Mouse (Mus musculus): ENCODE data around the gene Slc9a9. TPM values are rescaled to one million over a fixed set of nuclear protein-coding genes. Genes with fewer than 3 reads are reported as not detected.

Slc9a9 gene
- polyA plus RNA-seq, 1 experiment from 2014 or later: 5.1 TPM

DNA sequence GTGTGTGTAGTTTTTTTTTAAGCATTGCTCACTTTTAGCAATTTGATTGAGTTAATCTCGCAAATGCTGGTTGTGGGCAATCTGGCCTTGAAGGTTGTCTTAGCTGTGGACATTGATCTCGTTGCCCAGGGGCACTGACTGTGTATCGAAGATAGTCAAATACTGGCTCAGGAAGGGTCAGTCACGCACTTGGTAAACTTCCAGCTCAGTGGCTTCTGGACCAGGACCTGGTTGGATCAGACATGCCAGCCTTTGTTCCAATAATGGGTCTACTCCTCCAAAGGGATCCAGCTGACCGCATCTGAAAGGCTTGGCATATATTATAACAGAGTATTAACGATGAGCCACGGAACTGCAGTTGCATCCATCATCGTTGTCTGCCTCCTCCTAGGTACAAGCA is 489.2 kb downstream of the Slc9a9 start:
- Histone ChIP-seq H3K4me2 (no peak overlapping the region), H3K4me1 (replicated peaks) (peaks cover 5% of the 10 kb centered on the region), H3K4me3 (no peak overlapping the region), H3K27me3 (no peaks in the 10 kb centered on the region), H3K9me3 (no peaks in the 10 kb centered on the region), H3K27ac (replicated peaks) (no peak overlapping the region), H3K9ac (no peak overlapping the region), H3K36me3 (no peaks in the 10 kb centered on the region)
- 71% methylated on average over 8 of the region's 8 CpGs for WGBS
- ATAC-seq (ENCODE audit: low FRiP score, low read depth): no peak

DNA sequence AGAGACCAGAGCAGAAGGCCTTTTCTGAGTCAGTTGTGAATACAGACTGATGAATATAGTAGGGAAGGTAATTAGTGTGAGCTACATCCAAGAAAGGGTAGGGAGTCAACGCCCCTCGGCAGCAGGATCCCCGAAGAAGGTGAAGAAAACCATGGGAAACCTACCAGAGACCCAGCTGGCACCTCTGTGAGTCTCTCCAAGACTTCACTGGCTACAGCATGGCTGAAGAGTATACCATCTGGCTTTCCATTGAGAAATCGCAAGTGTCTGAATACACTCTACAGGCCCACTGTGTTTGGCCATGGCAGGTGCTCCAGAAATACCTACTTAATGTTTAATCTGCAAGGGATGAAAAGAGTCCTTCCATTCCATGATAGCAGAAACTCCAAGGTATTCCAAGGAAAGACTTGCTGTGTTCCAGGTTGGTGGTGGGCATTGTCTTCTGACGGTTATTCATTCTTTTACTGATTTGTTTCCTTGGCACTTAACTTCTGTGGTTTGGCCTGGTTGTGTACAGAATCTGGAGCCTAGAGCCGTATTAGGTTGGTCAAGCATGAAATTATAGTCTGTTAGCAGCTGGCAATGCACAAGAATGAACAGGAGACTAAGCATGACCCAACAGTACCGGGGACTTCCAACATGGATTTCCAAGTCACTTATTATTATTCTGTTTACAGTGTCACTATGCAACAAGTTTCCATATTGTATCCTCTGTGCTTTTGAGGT is 491.0 kb downstream of the Slc9a9 start:
- no peak overlapping the region for H3K27ac ChIP-seq (replicated peaks)
- no peak overlapping the region for H3K4me2 ChIP-seq
- 0 out of 2 replicates have a peak, but pooled peaks have one; percentile 66 for ATAC-seq (ENCODE audit: low FRiP score, low read depth)
- no peaks in the 10 kb centered on the region for H3K36me3 ChIP-seq
- no peak overlapping the region for H3K9ac ChIP-seq
- 79% methylated on average over 7 of the region's 7 CpGs for WGBS
- H3K4me3 ChIP-seq: no peak overlapping the region
- H3K4me1 ChIP-seq (replicated peaks): peaks cover 5% of the 10 kb centered on the region
- H3K9me3 ChIP-seq: no peaks in the 10 kb centered on the region
- H3K27me3 ChIP-seq: no peaks in the 10 kb centered on the region

DNA sequence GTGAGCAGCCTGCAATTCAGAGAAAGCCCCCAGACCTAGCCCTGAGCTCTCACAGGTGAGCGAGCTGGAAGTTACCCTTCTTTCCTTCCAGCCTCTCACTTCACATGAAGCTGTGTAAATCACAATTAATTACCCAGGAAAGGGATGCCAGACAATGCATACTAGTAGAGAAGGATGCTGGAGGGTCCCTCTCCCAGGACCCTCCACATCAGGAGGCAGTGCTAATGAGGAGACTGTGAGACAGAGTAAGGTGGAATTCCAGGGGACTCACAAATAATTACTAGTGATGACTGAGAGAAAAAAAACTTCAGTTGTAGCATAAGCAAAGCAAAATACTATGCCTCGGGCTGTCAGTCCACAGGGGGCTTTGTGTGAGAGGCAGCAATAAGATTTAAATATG is 492.0 kb downstream of the Slc9a9 start:
- Histone ChIP-seq H3K27me3 (no peaks in the 10 kb centered on the region), H3K27ac (replicated peaks) (no peak overlapping the region; the same call in 1 of the 2 replicates), H3K4me1 (replicated peaks) (peaks cover 5% of the 10 kb centered on the region), H3K9ac (no peak overlapping the region), H3K4me2 (no peak overlapping the region), H3K9me3 (no peaks in the 10 kb centered on the region), H3K4me3 (no peak overlapping the region), H3K36me3 (no peaks in the 10 kb centered on the region)
- ATAC-seq (ENCODE audit: low FRiP score, low read depth): no peak
- WGBS: 59% methylated on average over 2 of the region's 2 CpGs

GRCm38 (mm10) chr9:95166224-95166623 is 496.5 kb downstream of the Slc9a9 start:
- Histone ChIP-seq H3K36me3 (no peaks in the 10 kb centered on the region), H3K27me3 (no peaks in the 10 kb centered on the region), H3K4me2 (no peak overlapping the region), H3K9ac (no peak overlapping the region), H3K27ac (replicated peaks) (no peak overlapping the region), H3K4me3 (no peak overlapping the region), H3K4me1 (replicated peaks) (no peaks in the 10 kb centered on the region; the same call in 1 of the 2 replicates), H3K9me3 (no peaks in the 10 kb centered on the region)
- 77% methylated on average over 4 of the region's 4 CpGs for WGBS
- no peak for ATAC-seq (ENCODE audit: low FRiP score, low read depth)

GRCm38 (mm10) chr9:95167806-95168205 is 498.1 kb downstream of the Slc9a9 start:
- Histone ChIP-seq H3K9me3 (no peaks in the 10 kb centered on the region), H3K9ac (no peak overlapping the region), H3K27ac (replicated peaks) (no peak overlapping the region), H3K4me1 (replicated peaks) (no peaks in the 10 kb centered on the region), H3K4me3 (no peak overlapping the region), H3K36me3 (no peaks in the 10 kb centered on the region), H3K4me2 (no peak overlapping the region), H3K27me3 (no peaks in the 10 kb centered on the region)
- 84% methylated on average over 1 of the region's 1 CpGs for WGBS
- ATAC-seq (ENCODE audit: low FRiP score, low read depth): no peak

GRCm38 (mm10) chr9:95168487-95169008 is 498.8 kb downstream of the Slc9a9 start:
- H3K27ac ChIP-seq (replicated peaks): no peak overlapping the region
- no peaks in the 10 kb centered on the region for H3K4me1 ChIP-seq (replicated peaks)
- ATAC-seq (ENCODE audit: low FRiP score, low read depth): peak; percentile 73
- H3K27me3 ChIP-seq: no peaks in the 10 kb centered on the region
- no peaks in the 10 kb centered on the region for H3K36me3 ChIP-seq
- H3K9ac ChIP-seq: no peak overlapping the region
- WGBS: 72% methylated on average over 13 of the region's 13 CpGs
- no peak overlapping the region for H3K4me3 ChIP-seq
- H3K4me2 ChIP-seq: no peak overlapping the region
- no peaks in the 10 kb centered on the region for H3K9me3 ChIP-seq

DNA sequence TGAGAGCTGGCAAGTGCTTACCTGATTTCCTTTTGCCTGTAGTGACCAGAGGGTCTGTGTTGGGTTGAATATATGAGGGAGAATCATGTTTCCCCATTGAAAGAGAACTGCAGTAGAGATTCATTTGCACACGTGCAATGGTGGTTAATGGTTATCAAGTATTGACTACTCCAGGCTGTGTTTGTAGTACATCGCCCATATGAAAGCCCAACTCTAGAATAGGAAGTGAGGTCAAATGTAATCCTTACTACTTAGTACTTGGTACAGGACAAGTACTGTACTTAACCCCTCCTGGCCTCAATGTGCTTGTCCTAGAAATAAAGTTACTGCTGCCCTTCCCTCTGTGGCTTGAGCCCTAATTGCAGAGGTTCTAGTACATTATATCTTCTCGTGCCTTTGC is 508.5 kb downstream of the Slc9a9 start:
- Histone ChIP-seq H3K4me2 (no peak overlapping the region), H3K27ac (replicated peaks) (no peak overlapping the region), H3K27me3 (no peaks in the 10 kb centered on the region), H3K9me3 (no peaks in the 10 kb centered on the region), H3K4me1 (replicated peaks) (peaks cover 18% of the 10 kb centered on the region), H3K36me3 (no peaks in the 10 kb centered on the region), H3K9ac (no peak overlapping the region), H3K4me3 (no peak overlapping the region)
- no peak for ATAC-seq (ENCODE audit: low FRiP score, low read depth)
- 91% methylated on average over 3 of the region's 3 CpGs for WGBS

- no peak for ATAC-seq (ENCODE audit: low FRiP score, low read depth)
- H3K4me1 ChIP-seq (replicated peaks): peaks cover 18% of the 10 kb centered on the region
- H3K4me3 ChIP-seq: no peak overlapping the region
- no peaks in the 10 kb centered on the region for H3K27me3 ChIP-seq
- 77% methylated on average over 2 of the region's 2 CpGs for WGBS
- no peaks in the 10 kb centered on the region for H3K36me3 ChIP-seq
- no peak overlapping the region for H3K4me2 ChIP-seq
- H3K27ac ChIP-seq (replicated peaks): no peak overlapping the region
- no peak overlapping the region for H3K9ac ChIP-seq
- no peaks in the 10 kb centered on the region for H3K9me3 ChIP-seq
Measured at GRCm38 (mm10) chr9:95180005-95180404, 510.3 kb downstream of the Slc9a9 start.

- no peaks in the 10 kb centered on the region for H3K27me3 ChIP-seq
- H3K4me3 ChIP-seq: no peak overlapping the region
- no peak overlapping the region for H3K9ac ChIP-seq
- H3K4me2 ChIP-seq: no peak overlapping the region
- no peaks in the 10 kb centered on the region for H3K36me3 ChIP-seq
- WGBS: 70% methylated on average over 4 of the region's 4 CpGs
- no peak overlapping the region for H3K27ac ChIP-seq (replicated peaks)
- H3K4me1 ChIP-seq (replicated peaks): peaks cover 18% of the 10 kb centered on the region
- H3K9me3 ChIP-seq: no peaks in the 10 kb centered on the region
- peak; percentile 27; the same call in 1 of the 2 replicates for ATAC-seq (ENCODE audit: low FRiP score, low read depth)
Measured at GRCm38 (mm10) chr9:95180569-95180968, 510.9 kb downstream of the Slc9a9 start.

DNA sequence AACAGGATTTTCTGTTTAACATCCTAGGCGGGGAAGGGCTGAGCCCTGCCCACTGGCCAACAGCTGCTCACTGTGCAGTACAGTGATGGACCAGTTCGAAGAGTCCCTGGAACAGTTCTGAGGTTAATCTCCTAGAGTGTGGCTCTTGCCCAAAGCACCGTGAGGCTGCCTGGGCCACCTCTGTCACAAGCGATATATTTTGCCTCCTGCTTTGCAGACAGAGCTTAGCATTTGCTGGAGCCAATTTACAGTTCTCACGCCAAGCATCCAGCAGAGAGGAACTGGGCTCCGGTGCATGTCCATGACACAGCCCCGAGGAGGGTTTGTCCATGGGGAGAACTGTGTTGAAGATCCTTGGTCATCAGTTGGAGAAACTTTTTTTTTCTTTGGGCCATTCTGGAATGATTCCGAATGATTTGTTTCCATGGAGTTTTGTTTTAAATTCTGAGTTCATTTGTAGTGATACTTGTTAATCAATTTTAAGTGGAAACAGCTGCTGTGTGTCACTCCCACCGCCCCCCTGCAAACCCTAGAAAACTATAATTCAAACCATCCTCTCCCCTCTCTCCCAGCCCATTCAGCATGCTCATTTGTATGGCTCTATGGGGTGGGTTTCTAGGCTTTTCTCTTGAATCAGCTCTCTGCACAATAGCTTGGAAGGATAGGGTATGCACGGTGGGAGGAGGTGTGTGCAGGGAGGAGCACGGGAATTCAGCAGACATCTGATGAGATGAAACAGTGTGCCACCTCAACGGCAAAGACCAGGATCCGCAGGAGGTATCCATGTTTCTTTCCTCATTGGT is 511.7 kb downstream of the Slc9a9 start:
- H3K4me1 ChIP-seq (replicated peaks): peaks cover 18% of the 10 kb centered on the region
- H3K27me3 ChIP-seq: no peaks in the 10 kb centered on the region
- H3K4me3 ChIP-seq: no peak overlapping the region
- no peak overlapping the region for H3K4me2 ChIP-seq
- no peak overlapping the region for H3K27ac ChIP-seq (replicated peaks)
- WGBS: 48% methylated on average over 13 of the region's 13 CpGs
- no peaks in the 10 kb centered on the region for H3K36me3 ChIP-seq
- ATAC-seq (ENCODE audit: low FRiP score, low read depth): peak; percentile 43
- no peaks in the 10 kb centered on the region for H3K9me3 ChIP-seq
- H3K9ac ChIP-seq: no peak overlapping the region

DNA sequence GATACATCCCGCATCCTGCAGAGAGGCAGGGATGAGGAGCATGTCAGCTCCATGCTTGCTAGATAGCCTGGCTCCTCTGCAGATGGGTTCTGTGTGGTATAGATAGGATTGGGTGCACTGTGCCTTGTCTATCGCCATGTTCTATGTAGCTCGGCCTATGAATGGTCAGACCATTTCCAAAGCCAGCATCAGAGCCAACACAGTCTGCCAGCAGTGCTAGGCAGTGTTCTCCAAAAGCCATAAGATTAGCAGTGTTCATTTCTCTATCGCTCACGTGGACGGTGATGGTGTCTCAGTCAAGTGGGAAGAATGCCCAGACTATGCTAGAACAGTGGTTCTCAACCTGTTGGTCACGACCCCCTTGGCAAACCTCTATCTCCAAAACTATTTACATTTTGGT is 512.6 kb downstream of the Slc9a9 start:
- H3K4me2 ChIP-seq: no peak overlapping the region
- no peak for ATAC-seq (ENCODE audit: low FRiP score, low read depth)
- H3K27me3 ChIP-seq: no peaks in the 10 kb centered on the region
- no peaks in the 10 kb centered on the region for H3K9me3 ChIP-seq
- no peak overlapping the region for H3K9ac ChIP-seq
- no peak overlapping the region for H3K27ac ChIP-seq (replicated peaks)
- 91% methylated on average over 7 of the region's 7 CpGs for WGBS
- peaks cover 18% of the 10 kb centered on the region for H3K4me1 ChIP-seq (replicated peaks)
- H3K4me3 ChIP-seq: no peak overlapping the region
- no peaks in the 10 kb centered on the region for H3K36me3 ChIP-seq

GRCm38 (mm10) chr9:95184453-95184852 is 514.7 kb downstream of the Slc9a9 start:
- no peak for ATAC-seq (ENCODE audit: low FRiP score, low read depth)
- H3K9me3 ChIP-seq: no peaks in the 10 kb centered on the region
- no peak overlapping the region for H3K27ac ChIP-seq (replicated peaks)
- no peak overlapping the region for H3K4me2 ChIP-seq
- H3K4me1 ChIP-seq (replicated peaks): peaks cover 18% of the 10 kb centered on the region
- no peaks in the 10 kb centered on the region for H3K27me3 ChIP-seq
- no peak overlapping the region for H3K9ac ChIP-seq
- 79% methylated on average over 5 of the region's 5 CpGs for WGBS
- no peaks in the 10 kb centered on the region for H3K36me3 ChIP-seq
- no peak overlapping the region for H3K4me3 ChIP-seq
